Mouse (Mus musculus): ENCODE measurements at regions not wholly inside any gene's neighbourhood (a gene's known extent, or its start where the extent isn't known, plus 50 kb on each side); places are given as distances from the start of the nearest gene placed in this dataset.
A peak's percentile ranks its signal among the peaks of the same experiment; 100 is the strongest.

DNA sequence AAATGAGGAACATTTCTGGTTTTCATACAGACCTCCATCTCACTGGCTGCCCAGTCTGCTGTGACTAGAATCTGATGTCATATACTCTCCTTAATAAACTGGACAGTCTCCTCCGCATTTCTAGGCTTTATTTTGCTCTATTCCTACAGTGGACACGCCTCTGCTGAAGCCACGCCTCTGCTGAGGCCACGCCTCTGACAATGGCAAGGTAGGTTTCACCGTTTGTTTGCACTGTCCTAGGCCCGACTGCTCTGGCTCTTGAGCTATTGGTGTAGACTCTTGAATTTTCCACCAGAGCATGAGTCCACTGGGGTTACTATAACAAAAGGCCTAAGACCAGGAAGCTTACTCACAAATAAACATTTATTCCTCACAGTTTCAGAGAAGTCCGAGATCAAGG, 69.8 kb upstream of the Pax2 start:
- no peak for DNase-seq (ENCODE audit: low spot score)

DNA sequence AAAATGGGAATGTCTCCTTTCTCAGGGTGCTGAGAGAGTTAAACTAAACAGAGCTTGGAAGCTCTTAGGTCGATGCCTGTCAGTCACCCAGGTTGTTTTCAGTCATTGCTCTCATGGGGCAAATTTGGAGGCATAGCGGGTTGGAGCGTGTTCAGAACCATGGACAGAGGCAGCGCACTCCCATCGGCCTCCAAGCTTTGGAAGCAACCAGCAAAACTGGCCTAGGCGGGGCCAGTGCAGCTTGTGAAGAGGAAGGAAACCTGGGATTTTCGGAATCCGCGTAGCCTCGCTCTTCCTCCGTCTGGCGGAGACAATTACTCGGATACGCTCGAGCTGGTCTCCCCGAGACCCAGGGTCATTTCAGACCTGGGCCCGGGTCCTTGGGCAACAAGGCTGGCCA, 63.4 kb upstream of the Pax2 start:
- DNase-seq (ENCODE audit: low spot score) = peak; percentile 6

DNA sequence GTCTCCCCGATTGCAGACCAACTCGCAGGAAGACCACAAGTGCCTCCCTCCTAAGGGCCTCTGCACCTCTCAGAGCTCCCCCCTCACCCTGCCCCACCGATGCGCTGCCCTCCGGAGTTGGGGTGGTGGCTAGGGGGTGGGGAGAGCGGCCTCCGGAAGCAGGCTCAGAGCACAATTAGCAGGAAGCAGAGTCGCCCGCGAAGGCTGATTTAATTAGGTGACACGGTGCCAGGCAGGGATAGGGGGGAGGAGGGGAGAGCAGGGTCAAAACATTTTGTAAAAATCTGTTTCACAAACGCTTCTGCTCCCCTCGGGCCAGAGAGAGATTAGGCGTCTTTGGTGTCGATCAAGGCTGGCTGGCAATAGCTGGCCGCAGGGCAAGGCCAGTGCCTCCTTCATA, 63.0 kb upstream of the Pax2 start:
- DNase-seq (ENCODE audit: low spot score) = no peak

DNA sequence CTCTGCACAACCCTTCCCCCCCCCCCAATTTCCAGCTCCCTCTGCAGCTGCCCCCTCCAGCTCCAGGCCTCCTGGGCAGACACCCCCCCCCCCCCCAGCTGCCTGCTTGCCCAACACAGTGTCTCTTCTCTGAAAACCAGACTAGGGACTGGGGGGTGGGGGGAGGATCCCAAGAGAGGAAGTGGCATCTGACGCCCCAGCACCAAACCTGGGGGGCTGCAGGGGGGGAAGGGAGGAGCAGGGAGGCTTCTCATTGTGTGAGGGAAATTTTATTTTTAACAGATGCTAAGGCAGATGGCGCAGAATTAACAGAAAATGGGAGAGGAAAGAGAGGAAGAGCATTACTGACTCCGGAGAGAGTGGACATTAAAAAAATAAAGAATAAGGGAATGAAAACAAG, 60.5 kb upstream of the Pax2 start:
- DNase-seq (ENCODE audit: low spot score) = no peak

DNA sequence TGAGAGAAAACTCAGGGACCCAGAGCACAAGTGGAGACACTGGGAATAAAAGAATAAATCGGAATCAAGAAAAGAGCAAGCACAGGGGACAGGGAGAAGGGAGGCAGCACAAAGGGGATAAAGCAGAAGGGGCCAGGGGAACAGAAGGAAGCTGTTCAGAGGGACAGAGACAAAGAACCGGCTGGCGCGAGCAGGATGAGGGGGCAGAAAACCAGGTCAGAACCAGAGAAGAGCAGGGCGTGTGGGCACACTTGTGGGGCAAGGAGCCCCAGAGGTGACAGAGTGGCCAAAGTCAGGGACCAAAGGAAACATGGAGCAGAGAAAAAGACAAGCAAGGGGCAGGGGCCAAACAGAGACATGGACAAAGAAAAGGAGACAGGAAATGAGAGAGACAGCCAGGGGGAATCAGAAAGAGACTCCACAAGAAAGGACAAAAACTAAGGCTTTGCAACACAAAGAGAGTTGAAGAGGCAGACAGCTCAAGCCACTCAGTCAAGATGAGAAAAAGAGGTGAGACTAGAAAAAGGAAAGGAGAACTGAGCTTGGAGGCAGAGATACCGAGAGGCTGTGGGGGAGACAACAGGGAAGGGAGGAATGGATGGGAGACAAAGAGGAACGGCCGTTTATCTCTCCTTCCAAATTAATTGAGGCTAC, 59.7 kb upstream of the Pax2 start:
- DNase-seq (ENCODE audit: low spot score) = no peak

DNA sequence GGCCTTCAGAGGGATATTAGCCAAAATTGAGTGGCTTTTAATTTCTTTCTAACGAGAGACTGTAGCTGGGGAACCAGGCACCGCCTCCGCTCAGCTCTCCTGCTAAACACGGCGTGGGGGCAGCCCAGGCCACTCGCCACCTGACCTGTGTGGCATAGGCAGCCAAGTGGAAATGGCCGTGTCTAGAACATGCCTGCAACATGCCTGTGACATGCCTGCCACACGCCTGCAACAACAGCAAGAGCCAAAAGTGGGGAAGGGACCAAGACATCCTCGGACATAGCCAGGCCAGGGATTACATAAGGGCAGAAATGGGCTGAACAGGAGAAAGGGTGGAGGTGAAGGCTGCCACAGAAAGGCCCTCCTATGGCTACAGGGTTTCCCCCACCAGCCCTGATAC, 59.1 kb upstream of the Pax2 start:
- no peak for DNase-seq (ENCODE audit: low spot score)

DNA sequence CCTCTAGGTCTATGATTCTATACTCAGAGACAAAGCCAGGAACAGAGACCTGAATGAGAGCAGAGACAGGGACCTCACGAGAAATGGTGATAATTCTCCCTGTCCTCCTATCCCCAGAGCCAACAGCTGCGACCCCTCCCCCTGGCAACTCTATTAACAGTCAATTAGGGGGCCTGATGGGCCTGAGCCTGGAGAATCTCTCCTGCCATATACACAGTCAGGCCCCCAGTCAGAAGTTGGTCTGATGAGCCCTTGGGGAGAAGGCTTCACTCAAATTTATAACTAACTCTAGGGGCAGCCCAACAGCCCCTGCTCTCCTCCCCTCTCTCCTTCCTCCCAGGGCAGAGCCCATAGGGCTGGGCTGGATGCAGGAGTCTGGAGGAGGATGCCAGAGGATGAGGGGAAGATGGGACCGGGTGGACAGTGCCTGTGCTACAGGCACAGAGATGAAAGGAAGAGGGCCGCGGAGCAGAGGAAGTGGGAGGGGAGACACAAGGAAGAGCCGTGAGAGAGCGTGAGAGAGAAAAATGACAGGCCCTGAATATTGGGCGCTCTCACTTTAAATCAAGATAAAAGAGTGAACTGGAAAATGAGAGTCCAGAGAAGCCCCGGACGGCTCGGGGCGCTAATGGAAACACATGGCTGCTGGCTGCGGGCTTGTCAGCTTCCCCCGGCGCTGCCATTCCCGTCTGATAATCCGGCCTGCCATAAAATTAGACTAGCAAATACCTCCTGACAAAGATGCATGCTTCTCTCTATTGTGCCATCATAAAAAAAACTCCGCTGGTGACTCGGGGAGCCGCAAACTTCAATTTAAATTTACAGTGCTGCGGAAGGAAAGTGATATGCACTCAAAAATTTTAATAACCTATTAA, 57.2 kb upstream of the Pax2 start:
- no peak for DNase-seq (ENCODE audit: low spot score)
